Mouse (Mus musculus) kidney, embryonic 15.5 days (tissue): ENCODE data around the gene Cltrn. TPM values are rescaled to one million over a fixed set of nuclear protein-coding genes. Genes with fewer than 3 reads are reported as not detected.

Experiments used
- ATAC-seq: fragments of 200-750 bp; cut with Nextera tagmentation; replicated peaks from 2 replicates; pipeline ENCODE4 v1.8.0; 2017; ENCODE audit warnings: moderate TSS enrichment; ENCODE audit not compliant: low FRiP score
- H3K27ac ChIP-seq: fragments of 300-500 bp; sonication (generic); 2 replicates; pipeline ENCODE4 v1.5.1; 2015; ENCODE audit warnings: mild to moderate bottlenecking, inconsistent platforms
- H3K27me3 ChIP-seq: fragments of 300-500 bp; sonication (generic); 2 replicates; pipeline ENCODE4 v1.6.1; 2015; ENCODE audit warnings: inconsistent platforms
- H3K36me3 ChIP-seq: fragments of 300-500 bp; sonication (generic); 2 replicates; pipeline ENCODE4 v1.6.1; 2015; ENCODE audit warnings: inconsistent platforms
- H3K4me1 ChIP-seq: fragments of 300-500 bp; sonication (generic); 2 replicates; pipeline ENCODE4 v1.6.1; 2015; ENCODE audit warnings: inconsistent platforms
- H3K4me2 ChIP-seq: fragments of 300-500 bp; sonication (generic); 2 replicates; pipeline ENCODE4 v1.6.1; 2015; ENCODE audit warnings: moderate library complexity, mild to moderate bottlenecking, inconsistent platforms
- H3K4me3 ChIP-seq: fragments of 300-500 bp; sonication (generic); replicated peaks from 2 replicates; pipeline ENCODE4 v1.5.1; 2015; ENCODE audit warnings: mild to moderate bottlenecking, inconsistent platforms
- H3K9ac ChIP-seq: fragments of 300-500 bp; sonication (generic); 2 replicates; pipeline ENCODE4 v1.6.1; 2015; ENCODE audit warnings: mild to moderate bottlenecking, inconsistent platforms
- H3K9me3 ChIP-seq: fragments of 300-500 bp; sonication (generic); replicated peaks from 2 replicates; pipeline ENCODE4 v1.6.1; 2016; ENCODE audit warnings: inconsistent platforms
- WGBS: fragments of 180-500 bp; shearing (Covaris S2); methylation state at CpG from one replicate; pipeline ENCODE4 v1.1.7; 2015; ENCODE audit warnings: mixed read lengths; 5-methylcytosine and 5-hydroxymethylcytosine counted together
- polyA plus RNA-seq: library from polyadenylated mRNA; unstranded; fragments of >200 nt; fragmentation: Nextera tagmentation; extraction: Ambion mirVana; gene quantifications from 2 replicates; pipeline ENCODE4 v1.2.1, GENCODE M21; 2015

Cltrn gene
- polyA plus RNA-seq, 1 experiment from 2014 or later, result 77.2 TPM

- 46% methylated on average over 7 of the region's 7 CpGs for WGBS
- Histone ChIP-seq H3K9ac (no peak overlapping the region), H3K27ac (no peak overlapping the region), H3K9me3 (no peaks in the 10 kb centered on the region), H3K4me1 (no peaks in the 10 kb centered on the region), H3K4me2 (no peak overlapping the region), H3K27me3 (peaks cover 40% of the 10 kb centered on the region), H3K4me3 (no peak overlapping the region), H3K36me3 (no peaks in the 10 kb centered on the region)
- no peak for ATAC-seq
These were observed 3.9 kb downstream of the Cltrn start for GRCm38 (mm10) chrX:164092300-164093169.

GRCm38 (mm10) chrX:164093435-164093834, 4.8 kb downstream of the Cltrn start:
- WGBS, result 83% methylated on average over 5 of the region's 5 CpGs
- no peak overlapping the region for H3K9ac ChIP-seq
- no peaks in the 10 kb centered on the region for H3K36me3 ChIP-seq
- no peak overlapping the region for H3K4me2 ChIP-seq
- no peaks in the 10 kb centered on the region for H3K9me3 ChIP-seq
- peaks cover 40% of the 10 kb centered on the region for H3K27me3 ChIP-seq
- no peak overlapping the region for H3K27ac ChIP-seq
- no peaks in the 10 kb centered on the region for H3K4me1 ChIP-seq
- H3K4me3 ChIP-seq, result no peak overlapping the region
- ATAC-seq, result no peak

GRCm38 (mm10) chrX:164095838-164096237, 7.2 kb downstream of the Cltrn start:
- no peak overlapping the region for H3K4me2 ChIP-seq
- H3K4me1 ChIP-seq, result no peaks in the 10 kb centered on the region
- H3K9ac ChIP-seq, result no peak overlapping the region
- H3K27me3 ChIP-seq, result peaks cover 46% of the 10 kb centered on the region
- no peak overlapping the region for H3K27ac ChIP-seq
- no peaks in the 10 kb centered on the region for H3K36me3 ChIP-seq
- no peak overlapping the region for H3K4me3 ChIP-seq
- no peaks in the 10 kb centered on the region for H3K9me3 ChIP-seq
- ATAC-seq, result no peak
- WGBS, result 80% methylated on average over 2 of the region's 2 CpGs

- no peak overlapping the region for H3K9ac ChIP-seq
- no peak for ATAC-seq
- no peak overlapping the region for H3K27ac ChIP-seq
- H3K4me3 ChIP-seq, result no peak overlapping the region
- H3K9me3 ChIP-seq, result no peaks in the 10 kb centered on the region
- H3K4me2 ChIP-seq, result no peak overlapping the region
- H3K4me1 ChIP-seq, result 0 out of 2 replicates have a peak, but pooled peaks cover 3% of the 10 kb centered on the region
- H3K36me3 ChIP-seq, result no peaks in the 10 kb centered on the region
- peaks cover 26% of the 10 kb centered on the region for H3K27me3 ChIP-seq
These were observed 12.9 kb downstream of the Cltrn start for GRCm38 (mm10) chrX:164101483-164101882.

- Histone ChIP-seq H3K4me1 (0 out of 2 replicates have a peak, but pooled peaks cover 3% of the 10 kb centered on the region), H3K4me2 (no peak overlapping the region), H3K36me3 (no peaks in the 10 kb centered on the region), H3K27me3 (peaks cover 29% of the 10 kb centered on the region), H3K9ac (no peak overlapping the region), H3K27ac (no peak overlapping the region), H3K9me3 (no peaks in the 10 kb centered on the region), H3K4me3 (no peak overlapping the region)
- WGBS, result 82% methylated on average over 7 of the region's 7 CpGs
- no peak for ATAC-seq
These were observed 13.6 kb downstream of the Cltrn start for GRCm38 (mm10) chrX:164102198-164102597.

- Histone ChIP-seq H3K4me3 (no peak overlapping the region), H3K27ac (no peak overlapping the region), H3K27me3 (peaks cover 33% of the 10 kb centered on the region), H3K4me2 (no peak overlapping the region), H3K9ac (no peak overlapping the region), H3K9me3 (no peaks in the 10 kb centered on the region), H3K4me1 (0 out of 2 replicates have a peak, but pooled peaks cover 3% of the 10 kb centered on the region), H3K36me3 (no peaks in the 10 kb centered on the region)
- ATAC-seq, result no peak
- WGBS, result 62% methylated on average over 6 of the region's 6 CpGs
These were observed 14.0 kb downstream of the Cltrn start for GRCm38 (mm10) chrX:164102656-164103055.

GRCm38 (mm10) chrX:164111146-164111545, 22.5 kb downstream of the Cltrn start:
- Histone ChIP-seq H3K4me2 (no peak overlapping the region), H3K27ac (no peak overlapping the region), H3K4me3 (no peak overlapping the region), H3K27me3 (peaks cover 35% of the 10 kb centered on the region; the same call in 1 of the 2 replicates), H3K9ac (no peak overlapping the region), H3K36me3 (no peaks in the 10 kb centered on the region), H3K4me1 (no peaks in the 10 kb centered on the region), H3K9me3 (no peaks in the 10 kb centered on the region)
- ATAC-seq, result no peak
- 79% methylated on average over 3 of the region's 3 CpGs for WGBS

- 62% methylated on average over 6 of the region's 6 CpGs for WGBS
- Histone ChIP-seq H3K4me1 (no peaks in the 10 kb centered on the region), H3K9ac (no peak overlapping the region), H3K36me3 (no peaks in the 10 kb centered on the region), H3K27me3 (peaks cover 26% of the 10 kb centered on the region; the same call in 1 of the 2 replicates), H3K4me3 (no peak overlapping the region), H3K9me3 (no peaks in the 10 kb centered on the region), H3K4me2 (no peak overlapping the region), H3K27ac (no peak overlapping the region)
- ATAC-seq, result no peak
These were observed 25.1 kb downstream of the Cltrn start for GRCm38 (mm10) chrX:164113744-164114143.

GRCm38 (mm10) chrX:164123942-164124341, 35.3 kb downstream of the Cltrn start:
- no peak for ATAC-seq
- peaks cover 19% of the 10 kb centered on the region; the same call in 1 of the 2 replicates for H3K27me3 ChIP-seq
- H3K4me1 ChIP-seq, result no peaks in the 10 kb centered on the region
- 85% methylated on average over 3 of the region's 3 CpGs for WGBS
- no peak overlapping the region for H3K4me3 ChIP-seq
- H3K27ac ChIP-seq, result no peak overlapping the region
- H3K4me2 ChIP-seq, result no peak overlapping the region
- H3K9me3 ChIP-seq, result no peaks in the 10 kb centered on the region
- no peak overlapping the region for H3K9ac ChIP-seq
- no peaks in the 10 kb centered on the region for H3K36me3 ChIP-seq

GRCm38 (mm10) chrX:164133531-164133930, 44.9 kb downstream of the Cltrn start:
- no peak overlapping the region for H3K4me2 ChIP-seq
- no peaks in the 10 kb centered on the region for H3K4me1 ChIP-seq
- no peaks in the 10 kb centered on the region for H3K9me3 ChIP-seq
- no peaks in the 10 kb centered on the region for H3K36me3 ChIP-seq
- H3K9ac ChIP-seq, result no peak overlapping the region
- 86% methylated on average over 3 of the region's 3 CpGs for WGBS
- no peak for ATAC-seq
- no peak overlapping the region for H3K27ac ChIP-seq
- peaks cover 38% of the 10 kb centered on the region for H3K27me3 ChIP-seq
- no peak overlapping the region for H3K4me3 ChIP-seq

GRCm38 (mm10) chrX:164135304-164135818, 46.7 kb downstream of the Cltrn start:
- ATAC-seq, result no peak

GRCm38 (mm10) chrX:164139032-164139431, 50.4 kb downstream of the Cltrn start, which contains the start of gene Ace2:
Gene Ace2 (plus strand): TSS chrX:164139332.
- 84% methylated on average over 2 of the region's 2 CpGs for WGBS
- H3K9me3 ChIP-seq, result no peaks in the 10 kb centered on the region
- H3K27ac ChIP-seq, result no peak within 1 kb of the TSS
- no peaks in the 10 kb centered on the region for H3K36me3 ChIP-seq
- H3K4me1 ChIP-seq, result no peaks in the 10 kb centered on the region
- H3K4me2 ChIP-seq, result no peak within 1 kb of the TSS
- ATAC-seq, result no peak
- no peak within 1 kb of the TSS for H3K9ac ChIP-seq
- H3K27me3 ChIP-seq, result peaks cover 37% of the 10 kb centered on the region; the same call in 1 of the 2 replicates
- H3K4me3 ChIP-seq, result no peak within 1 kb of the TSS

More at GRCm38 (mm10) chrX:164135304-164135818, 46.7 kb downstream of the Cltrn start:
- no peaks in the 10 kb centered on the region for H3K9me3 ChIP-seq
- no peaks in the 10 kb centered on the region for H3K4me1 ChIP-seq
- 84% methylated on average over 4 of the region's 4 CpGs for WGBS
- no peaks in the 10 kb centered on the region for H3K36me3 ChIP-seq
- H3K27ac ChIP-seq, result no peak overlapping the region
- H3K9ac ChIP-seq, result no peak overlapping the region
- no peak overlapping the region for H3K4me3 ChIP-seq
- no peak overlapping the region for H3K4me2 ChIP-seq
- H3K27me3 ChIP-seq, result peaks cover 40% of the 10 kb centered on the region
